Mouse (Mus musculus) spleen, adult 2 months (tissue): Measurements from ENCODE around the gene Kirrel3.

ENCODE experiments used
- CTCF ChIP-seq: fragments of 200-500 bp; IDR thresholded peaks from 2 replicates; pipeline ENCODE4 v1.5.1; 2011; ENCODE audit warnings: mild to moderate bottlenecking, inconsistent platforms; ENCODE audit not compliant: insufficient read depth, insufficient read length, insufficient replicate concordance; ENCODE audit errors: extremely low read depth
- POLR2A ChIP-seq: fragments of 200-500 bp; IDR thresholded peaks from 2 replicates; pipeline ENCODE4 v1.6.1; 2011; ENCODE audit warnings: low read depth, low read length, inconsistent platforms

DNA sequence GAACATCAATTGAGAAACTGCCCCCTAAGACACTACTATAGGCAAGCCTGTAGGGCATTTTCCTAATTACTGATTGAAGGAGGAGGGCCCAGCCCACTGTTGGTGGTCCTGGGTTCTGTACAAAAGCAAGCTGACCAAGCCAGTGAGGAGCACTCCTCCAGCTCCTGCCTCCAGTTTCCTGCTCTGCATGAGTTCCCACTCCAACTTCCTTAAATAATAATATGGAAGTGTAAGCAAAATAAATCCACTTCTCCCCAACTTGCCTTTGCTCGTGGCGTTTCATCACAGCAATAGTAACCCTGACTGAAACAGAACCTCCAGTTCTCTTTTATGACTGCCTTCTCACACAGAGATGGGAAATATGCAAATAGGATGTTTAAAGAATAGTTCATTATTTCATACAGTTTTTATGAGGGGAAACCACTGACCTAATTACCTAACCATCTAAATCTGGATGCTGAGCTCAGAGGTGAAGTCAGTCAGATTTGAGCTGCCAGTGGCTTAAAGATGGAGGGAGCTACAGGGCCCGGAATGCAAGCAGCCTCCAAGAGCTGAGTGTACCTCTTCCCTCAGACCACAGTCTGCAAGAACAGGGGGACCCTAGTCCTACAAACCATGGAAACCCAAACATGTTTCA lies 564.3 kb downstream of the Kirrel3 start:
- TF ChIP-seq POLR2A (no peak), CTCF (no peak)
